Mouse (Mus musculus) heart, adult 18-20 months (tissue): ENCODE data around the gene Erv3. TPM values are rescaled to one million over a fixed set of nuclear protein-coding genes. Genes with fewer than 3 reads are reported as not detected.
A peak's percentile ranks its signal among the peaks of the same experiment; 100 is the strongest.

Experiments used
- DNase-seq, 2 experiments: peaks; one replicate each; pipeline ENCODE4 v3.0.0; 2021 to 2022; ENCODE audit warnings: mixed read lengths in 1 of 2
- long read RNA-seq, 2 experiments: library from polyadenylated mRNA; stranded (forward); transcript quantifications; one replicate each; pipeline ENCODE4 v2.0.0; 2021
- total RNA-seq, 2 experiments: library from RNA; stranded (reverse); gene quantifications; 2 replicates each; pipeline ENCODE4 v1.2.3; 2021

Erv3 gene
- total RNA-seq = not detected
- long read RNA-seq, experiment 1 = 0 reads
- long read RNA-seq, experiment 2 = 0 reads

DNA sequence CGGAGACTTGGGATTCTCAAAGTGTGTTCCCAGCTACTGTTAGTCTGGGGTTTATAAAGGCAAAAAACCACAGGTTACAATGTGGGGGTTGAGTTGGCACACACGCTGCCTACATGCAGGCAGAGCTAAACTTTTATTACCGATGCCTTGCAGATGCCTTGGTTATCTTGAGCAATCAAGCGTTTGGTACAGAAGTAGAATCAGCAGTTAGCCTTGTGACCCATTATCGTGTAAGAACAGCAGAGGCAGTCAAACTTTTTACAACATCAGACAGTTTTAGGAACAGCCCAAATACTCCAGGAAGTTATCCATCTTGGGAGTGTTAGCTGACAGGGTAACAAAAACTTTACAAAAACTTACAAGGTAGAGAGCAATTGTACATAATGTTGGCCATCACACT lies at the start of gene Erv3:
Gene Erv3, minus strand, starts transcription at position 27 of the 400 bp plus-strand sequence.
- DNase-seq = no peak

DNA sequence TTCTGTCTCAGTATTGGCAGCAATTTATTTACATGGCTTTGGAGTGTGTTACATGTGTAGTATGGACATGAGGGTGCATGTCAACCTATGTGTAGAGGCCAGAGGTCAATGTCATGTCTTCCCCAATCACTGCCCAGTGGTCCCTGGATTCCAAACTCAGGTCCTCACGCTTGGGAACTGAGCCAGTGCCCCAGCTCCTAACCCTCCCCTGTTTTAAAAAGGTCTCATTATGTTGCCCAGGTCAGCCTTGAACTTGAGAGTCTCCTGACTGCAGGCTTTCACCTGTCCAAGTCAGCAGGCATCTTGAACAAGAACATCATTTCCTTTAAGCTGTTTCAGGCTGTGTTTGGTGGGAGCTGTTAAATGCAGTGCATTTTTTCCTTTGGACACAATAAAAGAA lies 49.4 kb upstream of the Erv3 start:
- no peak for DNase-seq

DNA sequence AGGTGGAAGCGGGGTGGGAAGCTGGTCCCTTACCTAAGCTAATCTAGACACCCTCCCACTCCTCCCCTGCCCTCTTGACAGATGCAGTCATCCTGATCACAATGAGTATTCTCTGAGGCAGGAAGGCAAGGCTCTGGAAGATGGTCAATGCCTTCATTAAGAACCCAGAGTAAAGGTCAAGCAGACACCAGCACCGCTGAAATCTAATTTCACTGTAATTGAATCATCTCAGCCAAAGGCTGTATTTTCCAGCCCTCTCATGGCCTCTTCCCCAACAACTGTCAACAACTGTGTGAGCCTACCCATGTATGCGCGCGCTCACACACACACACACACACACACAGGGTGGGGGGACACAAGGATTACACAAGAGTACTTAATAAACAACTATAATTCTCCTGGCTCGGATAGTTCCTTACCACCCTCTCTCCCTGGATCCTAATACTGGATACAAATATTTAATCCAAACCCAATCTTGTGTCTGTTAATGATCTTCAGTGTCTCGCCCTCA lies 48.9 kb upstream of the Erv3 start:
- peak; percentile 56 to 63 for DNase-seq

DNA sequence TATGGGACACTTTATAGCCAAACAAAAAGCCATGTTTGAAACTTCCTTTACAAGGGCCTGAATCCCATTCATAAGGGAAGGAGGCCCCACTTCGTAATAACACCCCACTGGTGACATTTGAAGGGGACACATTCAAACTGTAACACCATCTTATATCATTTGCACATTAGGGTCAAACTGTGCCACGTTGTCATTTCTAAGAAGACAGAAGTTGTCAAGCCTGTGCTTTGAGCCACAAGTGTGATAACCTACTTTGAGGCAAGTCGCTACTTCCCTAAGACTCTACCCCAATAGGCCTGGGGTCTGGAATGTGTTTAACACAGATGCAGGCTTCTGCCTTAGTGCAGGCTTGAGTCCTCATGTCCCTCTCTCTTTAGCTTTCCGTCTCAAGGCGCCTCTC lies 47.8 kb upstream of the Erv3 start:
- no peak for DNase-seq

DNA sequence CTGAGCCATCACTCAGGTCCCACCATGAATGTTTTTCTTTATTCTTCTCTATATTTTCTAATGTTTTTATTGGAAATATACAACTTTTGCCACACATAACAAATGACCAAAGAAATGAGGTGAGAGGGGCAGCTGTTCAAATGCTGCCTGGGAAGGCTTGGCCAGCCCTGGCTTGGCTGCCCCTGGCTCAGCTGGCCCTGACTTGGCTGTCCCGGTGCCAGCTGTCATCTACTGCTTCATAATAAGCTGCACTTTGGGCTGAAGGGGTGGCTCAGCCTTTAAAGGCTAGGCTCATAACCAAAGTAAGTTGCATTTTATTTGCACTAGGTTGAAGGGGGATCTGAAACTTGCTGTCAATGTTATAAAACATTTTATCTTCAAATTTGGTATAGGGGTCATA lies 47.3 kb upstream of the Erv3 start:
- peak; percentile 49 to 51 for DNase-seq

DNA sequence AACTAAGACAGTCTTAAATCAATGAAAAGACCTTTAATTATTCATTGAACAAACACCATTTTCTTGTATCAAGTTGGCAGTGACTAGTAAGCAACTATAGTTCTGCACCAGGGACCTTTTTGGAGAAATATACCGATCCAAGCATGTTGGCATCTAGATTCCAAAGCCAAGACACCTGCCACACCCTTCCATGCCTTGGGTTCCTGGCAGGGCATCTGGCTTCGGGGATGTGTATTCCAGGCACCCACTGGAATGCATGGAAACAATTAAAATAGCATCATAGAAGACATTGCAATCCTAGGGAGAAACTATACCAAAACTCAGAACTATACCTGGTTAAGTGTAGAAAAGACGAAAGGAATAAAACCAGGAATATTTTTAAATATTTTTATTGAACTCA lies 46.7 kb upstream of the Erv3 start:
- no peak for DNase-seq

DNA sequence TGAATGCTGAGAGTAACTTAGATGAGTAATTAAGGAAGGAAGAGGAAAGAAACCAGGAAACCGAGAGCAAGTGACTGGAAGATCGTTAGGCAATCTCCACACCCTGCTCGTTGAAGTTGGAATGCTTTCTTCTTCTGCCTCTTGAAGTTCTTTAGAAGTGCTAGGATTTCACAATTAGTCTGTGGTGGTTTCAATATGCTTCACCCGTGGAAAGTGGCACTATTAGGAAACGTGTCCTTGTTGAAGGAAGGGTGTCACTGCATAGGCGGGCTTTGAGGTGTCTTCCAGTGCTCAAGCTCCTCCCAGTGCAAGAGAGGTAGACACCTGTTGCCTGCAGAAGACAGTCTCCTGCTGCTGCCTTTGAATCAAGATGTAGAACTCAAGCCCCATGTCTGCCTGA lies 46.2 kb upstream of the Erv3 start:
- no peak for DNase-seq

DNA sequence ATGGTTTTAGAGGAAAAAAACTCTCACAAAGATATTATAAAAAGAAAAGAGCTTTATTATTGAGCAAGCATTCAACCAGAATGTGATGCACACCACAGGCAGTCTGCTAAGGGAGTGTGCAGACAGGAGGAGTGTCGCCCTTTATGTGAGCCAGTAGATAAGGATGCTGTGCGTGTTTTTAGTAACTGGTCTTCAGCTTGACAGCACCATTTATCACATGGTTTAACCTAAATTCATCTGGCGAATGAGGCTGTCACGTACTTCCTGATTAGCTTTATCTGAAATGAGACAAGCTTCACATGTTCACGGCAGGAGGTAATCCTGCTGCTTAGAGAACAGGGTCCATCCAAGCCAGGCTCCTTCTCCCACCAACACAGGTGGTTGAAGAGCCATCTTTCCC lies 45.5 kb upstream of the Erv3 start:
- DNase-seq = peak in 1 of 2 experiments; percentile 31

DNA sequence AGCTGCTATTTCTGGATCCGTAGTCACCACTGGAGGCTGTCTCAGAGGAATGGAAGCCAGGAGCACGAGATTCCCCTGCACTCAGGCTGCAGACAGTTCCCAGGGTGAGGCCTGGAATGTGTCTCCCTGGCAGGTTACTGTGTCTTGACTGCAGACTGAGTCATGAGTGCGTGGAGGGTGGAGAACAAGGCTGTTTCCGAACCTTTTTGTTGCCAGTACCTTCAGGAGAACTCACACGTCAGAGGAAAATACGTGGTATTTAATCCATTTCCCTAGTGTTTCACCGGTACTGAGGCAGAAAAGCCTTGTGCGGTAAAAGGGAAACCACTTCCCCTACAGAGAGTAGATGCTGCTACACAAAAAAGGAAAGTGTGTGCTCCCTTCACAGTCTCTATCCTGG lies 43.3 kb upstream of the Erv3 start:
- DNase-seq = peak; percentile 77 to 87

DNA sequence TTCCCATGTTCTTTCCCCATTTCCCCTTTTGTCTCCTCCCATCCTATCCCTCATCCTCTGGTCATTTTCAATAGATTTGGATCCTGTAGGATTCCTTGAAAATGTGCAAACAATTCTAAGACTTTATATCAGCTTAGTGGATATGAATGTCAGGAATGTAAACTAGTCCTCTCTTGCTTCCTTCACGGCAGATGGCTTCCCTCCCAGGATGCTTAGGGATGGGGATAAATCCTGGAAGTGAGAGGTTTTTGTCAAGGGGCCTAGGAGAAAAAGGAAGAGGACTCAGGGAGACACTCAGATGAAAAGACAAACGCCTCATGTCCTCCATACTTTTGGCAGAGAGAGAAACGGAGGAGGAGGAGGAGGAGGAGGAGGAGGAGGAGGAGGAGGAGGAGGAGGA lies 42.9 kb upstream of the Erv3 start:
- DNase-seq = no peak

DNA sequence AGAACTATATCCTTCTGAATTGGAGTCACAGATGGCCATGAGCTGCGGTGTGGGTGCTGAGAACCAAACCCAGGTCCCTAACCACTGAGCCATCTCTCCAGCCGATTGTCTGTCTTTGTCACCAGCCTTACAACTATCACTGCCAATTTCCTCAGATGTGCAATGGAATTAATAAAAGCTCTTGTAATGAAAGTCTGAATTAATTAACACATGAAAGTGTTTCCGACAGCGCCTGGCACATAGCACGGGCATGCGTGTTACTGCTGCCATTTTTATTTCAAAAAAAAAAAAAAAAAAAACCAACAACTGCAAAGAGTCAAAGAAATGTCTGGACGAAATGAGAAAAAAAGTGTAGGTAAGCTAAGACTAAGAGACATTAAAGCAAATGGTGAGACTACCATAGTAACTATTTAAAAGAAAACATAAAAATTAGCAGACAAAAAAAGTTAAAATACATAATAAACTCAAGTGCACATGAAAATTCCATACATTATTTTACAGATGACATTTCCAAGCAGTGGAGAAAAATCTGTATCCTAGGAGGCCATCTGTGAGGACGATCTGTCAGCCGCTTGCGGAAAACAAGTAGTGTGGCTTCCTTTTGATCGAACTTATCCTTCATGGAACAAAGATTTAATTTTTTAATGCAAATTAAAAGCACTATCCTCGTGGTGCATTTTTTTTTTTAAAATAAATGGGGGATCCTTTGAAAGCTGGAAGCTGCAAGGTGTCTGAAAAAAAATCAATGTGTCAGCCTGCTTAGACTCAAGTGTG lies 38.0 kb upstream of the Erv3 start:
- DNase-seq = no peak

DNA sequence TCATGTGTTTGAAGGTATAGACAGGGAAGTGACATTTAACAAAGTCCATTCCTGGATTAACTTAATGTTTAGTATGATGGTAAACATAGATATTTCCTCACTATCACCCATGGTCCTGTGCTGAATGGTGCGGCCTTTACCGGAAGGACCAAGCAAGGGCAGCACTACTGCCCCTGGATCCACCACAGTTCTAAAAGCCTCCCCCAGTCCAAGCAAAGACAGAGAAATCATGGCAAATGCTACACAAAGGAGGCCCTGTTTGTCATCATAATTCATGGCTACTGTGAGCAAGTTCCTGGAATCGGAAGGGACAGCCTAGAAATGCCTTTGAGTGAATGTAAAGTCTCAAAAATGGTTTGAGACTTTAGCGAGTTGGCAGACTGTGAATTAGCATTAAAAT lies 36.5 kb upstream of the Erv3 start:
- DNase-seq = no peak

DNA sequence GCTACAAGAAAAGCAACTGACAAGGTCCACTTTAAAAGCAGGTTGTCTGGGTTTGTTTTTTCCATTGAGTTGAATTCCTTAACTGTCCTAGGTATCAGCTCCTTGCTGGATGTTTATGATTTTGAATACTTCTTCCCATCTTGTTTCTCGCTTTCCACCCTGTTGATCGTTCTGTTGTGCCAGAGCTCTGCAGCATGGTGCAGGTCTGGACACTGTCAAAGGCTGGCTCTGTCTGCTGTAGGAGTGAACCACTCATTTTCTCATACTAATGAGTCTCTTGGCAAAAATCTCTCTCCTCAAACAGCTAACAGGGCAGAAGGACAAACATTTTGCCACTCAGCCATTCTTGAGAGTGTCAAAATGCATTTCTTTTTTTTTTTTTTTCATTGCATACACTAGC lies 35.6 kb upstream of the Erv3 start:
- DNase-seq = no peak

DNA sequence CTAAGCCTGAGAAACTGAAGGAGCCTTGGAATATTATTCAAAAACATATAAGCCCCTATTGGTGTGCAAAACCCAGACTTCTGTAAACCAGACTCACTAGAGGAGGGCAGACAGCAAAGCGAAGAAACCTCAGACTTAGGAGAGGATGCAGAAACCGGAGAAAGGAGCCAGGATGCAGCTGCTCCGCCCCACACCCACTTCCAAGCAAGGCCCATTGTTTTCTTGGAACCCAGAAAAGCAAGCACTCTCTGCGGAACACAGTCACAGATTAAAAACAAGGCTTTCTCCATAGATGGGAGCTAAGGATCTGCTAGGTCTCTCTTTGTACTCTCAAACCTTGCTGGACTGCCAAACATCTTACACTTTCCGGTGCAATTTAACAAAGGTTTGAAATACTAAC lies 33.0 kb upstream of the Erv3 start:
- peak; percentile 26 to 40 for DNase-seq

DNA sequence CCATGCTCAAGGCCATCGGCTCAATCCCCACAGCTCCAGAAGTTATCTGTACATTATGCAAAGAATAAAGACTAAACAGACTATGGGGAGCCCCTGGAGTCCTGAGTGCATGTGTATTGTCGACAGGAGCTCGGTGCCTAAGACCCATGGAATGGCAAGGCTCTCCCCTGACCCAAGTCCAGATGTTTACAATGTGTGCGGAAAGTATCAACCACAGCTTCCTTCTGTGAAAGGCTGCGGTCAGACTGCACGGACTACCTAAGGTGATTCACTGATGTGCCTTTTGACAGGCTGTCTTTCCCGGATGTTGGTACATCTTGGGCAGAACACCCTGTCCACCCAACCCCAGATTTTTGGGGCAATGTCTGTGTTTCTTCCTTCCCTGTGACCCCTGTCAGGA lies 28.7 kb upstream of the Erv3 start:
- DNase-seq = no peak

DNA sequence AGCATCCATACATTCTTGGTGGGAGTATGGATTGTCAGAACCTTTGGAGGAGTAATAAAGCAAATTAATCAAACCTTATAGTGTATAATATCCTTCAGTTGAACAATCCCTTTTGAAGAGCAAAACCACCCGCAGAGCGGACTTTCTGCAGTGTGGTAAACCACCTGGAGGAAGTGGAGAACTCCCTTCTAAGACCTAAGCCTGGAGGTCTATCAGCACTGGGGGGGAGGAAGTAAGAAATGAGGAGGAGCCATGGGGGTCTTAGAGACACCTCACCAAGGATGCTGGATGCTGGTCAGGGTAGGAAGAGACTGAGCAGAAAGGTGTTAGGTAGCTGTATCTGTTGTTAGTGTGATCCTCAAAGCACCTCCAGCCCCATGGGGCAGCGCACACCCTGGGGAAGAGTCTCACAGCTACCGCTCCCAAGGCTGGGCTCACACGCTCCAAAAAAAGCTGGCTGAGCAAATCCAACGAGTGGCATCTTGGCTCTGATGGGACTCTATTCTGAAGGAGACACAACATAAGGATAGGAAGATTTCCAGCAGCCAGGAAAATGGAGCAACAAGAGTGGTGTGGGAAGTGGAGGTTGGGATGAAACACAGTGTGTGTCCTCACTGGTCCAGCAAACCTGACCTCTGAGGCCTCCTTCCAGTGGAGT lies 27.1 kb upstream of the Erv3 start:
- no peak for DNase-seq

DNA sequence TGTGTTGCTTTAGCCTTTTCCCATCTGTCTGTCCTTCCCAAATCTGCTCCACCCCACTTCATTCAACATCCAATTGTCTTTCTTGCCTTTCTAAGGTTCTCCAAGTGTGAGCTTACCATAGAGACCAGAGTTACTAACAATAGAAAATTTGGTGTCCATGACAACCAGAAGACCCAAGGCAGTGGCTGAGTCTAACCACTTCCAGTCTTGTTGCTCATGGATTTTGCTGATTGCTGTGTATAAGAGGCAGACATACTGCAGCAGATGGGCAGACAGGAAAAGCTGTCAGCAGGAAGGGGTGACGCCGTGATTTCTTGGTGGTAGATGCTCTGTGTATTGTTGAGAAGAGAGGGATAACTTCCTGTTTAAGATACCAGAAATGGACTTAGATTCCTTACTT lies 23.6 kb upstream of the Erv3 start:
- no peak for DNase-seq

DNA sequence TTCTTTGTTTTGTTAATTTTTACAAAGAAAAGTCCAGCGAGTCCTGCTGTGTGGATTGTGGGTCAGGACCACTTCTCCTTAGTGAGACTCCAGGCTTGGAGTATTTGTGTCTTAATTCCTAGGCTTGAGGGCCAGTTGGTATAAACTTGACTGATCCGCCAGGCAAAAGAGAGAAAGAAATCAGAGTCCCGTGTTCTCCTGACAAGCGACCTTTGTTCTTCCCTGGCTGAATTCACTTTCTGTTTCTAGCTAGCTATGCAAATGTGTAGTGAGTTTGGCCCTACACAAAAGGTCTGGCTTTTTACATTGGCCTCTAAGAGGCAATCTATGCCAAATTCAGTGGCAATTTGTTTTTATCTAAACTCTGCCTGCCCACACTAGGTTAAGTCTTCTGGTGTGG lies 22.2 kb upstream of the Erv3 start:
- no peak for DNase-seq

DNA sequence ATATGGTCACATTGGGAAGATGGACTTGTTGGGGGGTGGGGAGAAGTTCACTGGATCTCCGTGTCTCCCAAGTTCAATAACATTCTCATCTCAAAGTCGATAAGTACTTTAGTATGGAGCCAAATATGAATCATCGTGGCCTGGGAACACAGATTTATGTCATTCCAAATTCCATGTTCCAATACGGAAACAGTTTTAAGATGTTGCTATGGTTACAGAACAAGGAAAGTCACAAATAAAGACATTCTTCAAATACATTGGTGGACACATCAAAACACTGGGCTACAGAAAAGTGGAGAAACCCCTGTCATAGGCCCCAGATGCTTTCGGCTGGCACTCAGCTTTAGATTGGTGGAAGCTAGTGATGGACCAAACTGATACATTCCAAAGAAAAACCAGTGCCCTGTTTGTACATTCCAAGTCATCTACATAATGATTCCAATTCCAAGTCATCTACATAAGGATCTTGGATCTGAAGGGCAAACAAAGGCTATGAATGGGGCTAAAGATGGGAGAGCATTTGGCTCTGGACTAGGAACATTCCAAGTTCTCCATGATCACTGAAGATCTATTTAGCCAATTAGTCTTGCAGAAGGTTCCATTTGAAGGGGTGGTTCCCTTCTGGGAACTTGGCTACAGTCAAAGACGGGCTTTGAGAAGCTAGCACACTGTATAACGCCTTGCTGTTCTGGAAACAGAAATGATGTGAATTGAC lies 17.2 kb upstream of the Erv3 start:
- peak; percentile 14 to 31 for DNase-seq

DNA sequence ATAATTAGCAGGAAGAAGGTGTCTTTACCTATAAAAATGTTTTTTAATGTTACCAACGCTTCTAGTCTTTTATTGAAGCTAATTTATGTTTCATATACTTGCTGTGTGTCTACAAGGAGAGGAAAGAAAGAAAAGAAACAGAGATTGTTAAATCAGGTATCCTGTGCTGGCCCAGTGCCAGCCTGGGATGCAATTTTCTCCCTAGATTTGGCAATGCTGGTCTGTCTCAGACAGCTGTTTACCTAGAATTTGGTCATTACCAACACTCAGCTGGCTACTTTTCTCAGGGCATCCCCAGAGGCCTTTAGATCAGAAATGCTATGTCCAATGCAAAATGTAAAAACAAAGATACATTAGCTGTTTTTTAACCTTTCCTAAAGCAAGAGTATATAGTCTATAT lies 13.8 kb upstream of the Erv3 start:
- DNase-seq = no peak

DNA sequence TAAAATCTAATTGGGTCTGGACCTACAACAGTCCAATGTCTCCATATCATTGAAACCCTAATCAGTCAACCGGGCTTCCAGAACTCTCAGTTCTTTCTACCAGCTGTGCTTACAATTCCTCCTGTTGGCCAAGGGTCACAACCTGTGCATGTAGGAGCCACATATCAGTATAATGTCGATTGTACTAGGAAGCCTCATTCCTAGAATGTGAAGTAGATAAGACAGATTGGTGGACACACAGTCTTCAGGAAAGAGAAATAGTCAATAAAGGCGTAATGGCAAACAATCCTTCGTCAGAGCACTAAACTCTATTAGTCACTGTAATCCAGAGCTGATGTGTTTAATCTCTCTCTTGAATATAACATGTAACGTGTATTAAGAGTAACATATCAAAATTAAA lies 9.4 kb upstream of the Erv3 start:
- DNase-seq = no peak

DNA sequence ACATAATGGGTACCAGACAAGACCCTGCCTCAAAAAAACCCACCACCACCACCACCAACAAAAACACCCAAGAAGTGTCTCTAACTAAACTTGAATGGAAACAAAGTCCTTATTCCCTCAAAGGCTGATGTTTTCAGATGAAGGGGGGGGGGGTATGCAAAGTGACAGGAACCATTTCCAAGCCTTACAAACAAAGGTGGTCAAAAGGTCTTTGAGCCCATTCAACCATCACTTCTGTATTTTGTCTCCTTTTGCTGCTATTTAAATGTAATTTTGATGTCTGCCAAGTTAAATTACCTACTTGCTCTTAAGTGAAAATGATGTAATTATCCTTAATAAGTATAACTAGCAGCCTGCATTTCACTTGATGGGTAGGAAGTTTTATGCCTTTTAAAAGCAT lies 7.1 kb upstream of the Erv3 start:
- no peak for DNase-seq

DNA sequence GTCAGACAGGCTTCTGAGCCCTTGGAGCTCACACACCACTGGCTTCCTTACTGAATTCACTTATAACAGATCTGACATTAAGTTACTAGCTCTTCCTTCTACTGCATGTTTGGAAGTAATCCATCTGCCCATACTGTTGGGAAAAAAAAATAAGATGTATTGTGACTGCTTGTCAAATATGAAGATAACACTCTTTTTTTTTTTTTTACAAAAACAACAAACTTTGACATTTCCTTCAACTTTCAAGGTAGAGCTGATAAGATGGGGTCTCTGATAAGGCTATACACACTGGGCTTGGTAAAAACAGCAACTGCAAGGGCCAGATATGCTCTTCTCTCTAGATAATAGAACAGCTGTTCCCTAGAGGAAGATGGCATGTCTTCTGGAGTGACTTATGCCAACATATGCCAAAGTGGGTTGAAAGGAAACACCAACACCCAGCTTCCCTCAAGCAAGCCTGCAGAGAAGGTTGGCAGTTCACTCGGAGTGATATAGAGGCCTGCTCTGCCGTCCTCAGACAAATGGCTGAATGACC lies 4.8 kb upstream of the Erv3 start:
- no peak for DNase-seq
